Mouse (Mus musculus) brain, embryonic 18.5 days (tissue): ENCODE data around the gene Fam178b.
"Not testable (repeated sequence)": the region's sequence is repeated elsewhere in the genome, so short reads cannot be mapped to it uniquely, and the experiment has no call there.

Source experiments
- DNase-seq: peaks from one replicate; pipeline ENCODE4 v3.0.0-alpha.2; 2012; ENCODE audit warnings: low read depth, low spot score

The Fam178b gene

DNA sequence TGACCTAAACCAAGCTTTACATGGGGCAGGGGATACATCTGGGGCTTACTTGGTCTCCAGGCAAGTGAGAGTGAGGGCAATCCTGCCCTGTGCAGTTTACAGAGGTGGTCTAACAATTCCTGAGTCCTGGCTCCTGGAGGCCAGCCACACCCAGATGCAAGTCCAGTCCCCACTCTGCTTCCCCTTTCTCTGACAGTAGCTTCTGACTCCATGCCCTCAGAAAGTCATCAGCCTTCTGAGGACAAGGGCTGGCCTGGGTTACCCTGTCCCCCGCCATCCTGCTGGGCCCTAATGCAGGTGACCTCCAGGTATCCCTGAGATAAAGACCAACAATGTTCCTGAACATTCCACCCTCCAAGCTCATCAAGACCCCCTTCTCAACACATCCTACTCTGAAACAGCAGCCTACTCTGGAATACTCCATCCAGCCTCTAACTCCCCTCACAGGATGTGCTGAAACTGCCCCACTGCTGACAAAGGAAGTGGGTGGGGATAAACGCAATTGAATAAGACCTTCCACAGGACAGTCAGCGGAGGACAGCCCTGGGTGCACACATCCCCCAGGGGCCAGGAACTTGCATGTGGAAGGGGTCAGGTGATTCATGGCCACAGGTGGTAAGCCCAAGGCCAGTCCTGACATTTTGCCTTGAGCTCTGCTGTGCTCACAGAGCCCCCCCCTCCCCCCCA, 52.8 kb downstream of the Fam178b start:
- DNase-seq: no peak

DNA sequence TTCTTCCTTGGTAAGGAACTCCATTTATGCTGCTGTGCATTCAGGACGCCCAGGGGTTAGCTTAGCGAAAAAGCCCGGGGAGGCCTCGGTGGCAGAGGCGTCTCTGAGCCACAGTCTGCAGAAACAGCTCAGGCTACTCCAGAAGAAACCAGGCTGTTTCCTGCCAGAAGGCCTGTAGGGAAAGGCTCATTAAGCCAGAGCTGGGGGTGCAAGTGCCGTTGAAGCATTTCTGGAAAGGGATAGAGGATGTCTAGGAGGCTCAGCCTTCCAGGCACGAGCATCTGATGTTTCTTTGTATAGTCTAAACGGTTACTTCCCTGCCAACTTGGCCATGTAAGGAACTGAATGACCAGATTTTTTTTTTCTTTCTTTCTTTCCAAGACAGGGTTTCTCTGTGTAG, 54.4 kb downstream of the Fam178b start:
- no peak for DNase-seq

DNA sequence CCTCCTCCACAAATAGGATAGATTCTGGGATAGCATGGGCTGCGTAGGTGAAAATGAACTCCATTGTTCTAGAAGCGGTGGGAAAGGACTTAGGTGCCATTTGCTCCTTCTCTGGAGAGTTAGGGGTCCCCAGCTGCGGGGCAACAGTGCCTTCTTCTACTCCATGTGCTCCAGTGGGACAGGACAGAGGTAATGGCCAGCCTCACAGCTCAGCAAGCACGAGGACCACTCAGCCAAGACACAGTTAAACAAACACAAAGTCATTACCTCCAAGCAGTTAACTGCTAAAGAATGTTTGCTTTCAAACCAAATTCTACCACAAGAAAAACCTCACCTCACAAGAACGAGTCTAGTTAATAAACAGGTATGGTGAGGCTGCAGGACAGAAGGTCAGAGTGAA, 57.5 kb downstream of the Fam178b start:
- DNase-seq: no peak

DNA sequence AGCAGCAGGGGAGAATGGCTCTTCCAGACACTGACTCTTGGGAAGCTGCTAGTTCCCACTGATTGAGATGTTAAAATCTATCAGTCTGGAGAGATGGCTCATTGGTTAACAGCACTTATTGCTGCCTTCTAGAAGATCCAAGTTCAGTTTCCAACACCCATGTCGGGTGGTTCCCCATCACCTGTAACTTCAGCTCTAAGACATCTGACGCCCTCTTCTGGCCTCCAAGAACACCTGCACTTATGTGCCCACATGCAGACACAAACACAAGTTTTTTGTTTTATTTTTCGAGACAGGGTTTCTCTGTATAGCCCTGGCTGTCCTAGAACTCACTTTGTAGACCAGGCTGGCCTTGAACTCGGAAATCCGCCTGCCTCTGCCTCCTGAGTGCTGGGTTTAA, 67.0 kb downstream of the Fam178b start:
- not testable (repeated sequence) for DNase-seq

DNA sequence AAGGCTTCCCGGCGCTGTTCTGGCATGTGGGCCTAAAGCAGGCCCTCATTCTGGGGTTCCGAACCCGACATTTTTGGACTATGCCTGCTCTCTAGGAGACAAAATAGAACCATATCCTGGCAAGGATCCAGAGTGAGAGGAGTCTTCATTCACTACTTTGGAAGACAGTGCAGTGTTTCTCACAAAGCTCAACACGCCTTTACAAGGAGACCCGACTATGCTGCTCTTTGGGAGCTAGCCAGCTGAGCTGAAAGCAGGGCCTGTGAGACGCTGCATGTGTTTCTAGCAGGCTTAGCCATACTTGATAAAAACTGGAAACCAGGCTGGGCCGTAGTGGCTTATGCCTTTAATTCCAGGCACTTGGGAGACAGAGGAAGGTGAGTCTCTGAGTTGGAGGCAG, 67.8 kb downstream of the Fam178b start:
- no peak for DNase-seq

DNA sequence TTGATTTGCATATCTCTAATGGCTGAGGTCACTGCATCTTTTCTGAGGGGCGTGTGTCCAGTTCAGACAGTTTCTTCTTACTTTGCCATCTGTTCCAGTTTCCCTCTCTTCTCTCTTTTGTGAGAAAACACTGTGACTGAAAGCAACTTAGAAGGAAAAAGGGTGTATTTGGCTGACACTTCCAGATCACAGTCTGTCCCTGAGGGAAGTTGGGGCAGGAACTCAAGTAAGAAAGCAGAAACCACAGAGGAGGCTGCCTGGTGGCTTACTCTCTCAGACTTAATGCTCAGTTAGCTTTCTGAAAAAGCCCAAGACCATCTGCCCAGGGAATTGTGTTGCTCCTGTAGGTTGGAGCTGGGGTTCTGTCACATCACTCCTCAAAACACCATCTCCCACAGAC, 68.4 kb downstream of the Fam178b start:
- DNase-seq: no peak

DNA sequence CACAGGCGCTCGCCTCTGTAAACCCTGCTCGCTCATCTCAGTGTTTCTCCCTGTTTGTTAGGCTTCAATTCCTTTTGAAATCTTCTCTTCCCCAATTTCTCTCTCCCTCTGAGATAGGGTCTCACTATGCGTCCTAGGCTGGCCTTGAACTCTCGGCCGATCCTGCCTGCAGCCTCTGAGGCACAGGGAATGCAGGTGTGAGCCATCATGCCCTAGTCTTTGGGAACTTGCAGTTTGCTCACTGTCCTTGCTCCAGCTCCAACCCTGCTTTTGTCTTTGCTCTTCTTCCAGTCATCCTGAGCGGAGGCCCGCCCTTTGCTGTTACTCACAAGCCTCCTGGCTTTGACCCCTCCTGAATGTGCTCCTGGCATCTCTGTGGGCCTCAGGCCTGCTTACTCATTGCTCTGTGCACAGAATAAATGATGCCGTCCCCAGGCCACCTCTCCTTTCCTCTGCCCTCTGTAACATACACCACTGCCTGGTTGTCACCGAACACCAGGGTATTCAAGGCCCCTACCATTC, 69.5 kb downstream of the Fam178b start:
- DNase-seq: no peak

DNA sequence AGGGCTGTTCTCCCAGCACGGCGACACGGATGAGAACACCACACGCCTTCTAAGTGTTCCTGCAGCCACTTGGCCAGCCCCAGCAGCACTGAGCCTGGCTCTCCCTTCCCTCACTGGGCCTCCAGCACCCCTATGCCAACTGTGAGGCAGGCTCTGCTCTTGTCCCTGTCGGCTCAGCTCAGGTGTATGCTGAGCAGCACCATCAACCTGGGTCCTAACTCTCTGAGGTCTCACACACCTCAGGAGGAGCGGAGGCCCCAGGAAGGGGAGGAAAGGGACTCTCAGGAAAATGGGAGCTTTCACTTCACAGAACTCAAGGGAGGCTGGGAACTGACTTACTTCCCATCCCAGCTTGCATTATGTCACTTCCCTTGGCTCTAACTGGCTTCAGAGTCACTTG, 70.6 kb downstream of the Fam178b start:
- DNase-seq: no peak

DNA sequence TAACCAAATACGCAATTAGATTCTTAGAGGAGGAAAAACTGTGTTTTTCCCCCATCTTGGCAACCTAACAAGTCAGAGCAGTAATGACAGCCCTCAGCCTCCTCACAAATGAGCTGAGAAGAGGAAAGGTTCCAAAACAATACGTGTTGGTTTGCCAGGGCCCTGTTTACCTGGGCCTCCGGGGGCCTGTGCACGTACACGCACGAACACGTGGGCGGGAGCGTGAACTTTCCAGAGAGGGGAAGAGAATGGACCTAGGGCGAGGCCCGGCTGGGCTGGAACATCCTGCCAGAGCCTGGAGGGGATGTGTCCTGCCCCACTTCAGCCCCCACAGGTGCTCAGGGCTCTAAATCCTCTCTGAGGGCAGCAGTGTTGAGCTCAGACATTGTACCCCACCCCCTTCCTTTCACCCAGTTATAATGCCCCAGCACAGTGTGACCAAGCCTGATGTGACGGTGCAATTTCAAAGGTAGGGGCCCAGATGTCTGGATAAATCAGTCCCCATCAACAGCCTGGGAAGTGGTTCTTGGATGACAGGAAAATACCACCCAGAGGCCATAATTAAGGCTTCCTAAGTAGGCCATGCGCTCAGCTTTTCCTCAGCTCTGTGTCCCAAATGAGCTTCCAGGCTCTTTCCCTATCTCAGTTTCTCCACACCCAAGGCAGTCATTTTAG, 71.4 kb downstream of the Fam178b start:
- DNase-seq: no peak

DNA sequence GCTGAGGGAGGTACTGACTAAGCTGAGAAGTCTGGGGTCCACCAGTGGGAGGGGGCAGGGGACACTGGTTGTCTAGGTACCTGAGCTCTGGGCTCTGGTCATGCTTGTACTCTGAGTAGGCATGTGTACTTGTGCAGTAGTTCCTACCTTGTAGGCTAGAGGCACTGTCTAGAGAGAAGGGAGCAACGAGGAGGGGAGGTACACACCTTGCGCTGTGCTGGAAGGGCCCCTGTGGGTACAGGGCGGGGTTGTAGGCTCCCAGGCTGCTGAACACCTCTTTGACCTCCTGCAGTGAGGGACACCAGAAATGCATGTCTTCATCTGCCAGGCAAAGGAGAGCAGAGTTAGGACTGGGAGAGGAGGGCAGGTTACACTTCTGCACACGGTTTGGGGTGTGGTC, 74.8 kb downstream of the Fam178b start:
- no peak for DNase-seq

DNA sequence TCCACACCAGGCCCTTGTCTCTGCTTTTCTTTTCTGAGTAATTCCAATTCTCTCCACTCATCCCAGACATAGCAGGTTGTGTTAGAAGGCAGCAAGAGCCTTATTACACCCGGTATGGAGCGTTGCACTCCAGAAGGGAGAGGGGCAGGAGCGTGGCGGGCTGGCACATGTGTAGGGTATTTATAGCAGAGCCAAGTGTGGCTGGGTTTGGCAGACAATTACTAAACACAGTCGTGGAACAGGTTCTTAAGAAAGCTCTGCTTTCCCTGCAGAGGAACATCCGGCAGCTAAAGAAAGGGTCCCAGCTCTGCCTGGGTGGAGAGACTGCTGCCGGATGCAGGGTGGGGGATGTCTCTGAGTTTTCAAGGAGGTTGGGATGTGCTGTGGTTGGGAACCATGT, 76.0 kb downstream of the Fam178b start:
- DNase-seq: no peak

DNA sequence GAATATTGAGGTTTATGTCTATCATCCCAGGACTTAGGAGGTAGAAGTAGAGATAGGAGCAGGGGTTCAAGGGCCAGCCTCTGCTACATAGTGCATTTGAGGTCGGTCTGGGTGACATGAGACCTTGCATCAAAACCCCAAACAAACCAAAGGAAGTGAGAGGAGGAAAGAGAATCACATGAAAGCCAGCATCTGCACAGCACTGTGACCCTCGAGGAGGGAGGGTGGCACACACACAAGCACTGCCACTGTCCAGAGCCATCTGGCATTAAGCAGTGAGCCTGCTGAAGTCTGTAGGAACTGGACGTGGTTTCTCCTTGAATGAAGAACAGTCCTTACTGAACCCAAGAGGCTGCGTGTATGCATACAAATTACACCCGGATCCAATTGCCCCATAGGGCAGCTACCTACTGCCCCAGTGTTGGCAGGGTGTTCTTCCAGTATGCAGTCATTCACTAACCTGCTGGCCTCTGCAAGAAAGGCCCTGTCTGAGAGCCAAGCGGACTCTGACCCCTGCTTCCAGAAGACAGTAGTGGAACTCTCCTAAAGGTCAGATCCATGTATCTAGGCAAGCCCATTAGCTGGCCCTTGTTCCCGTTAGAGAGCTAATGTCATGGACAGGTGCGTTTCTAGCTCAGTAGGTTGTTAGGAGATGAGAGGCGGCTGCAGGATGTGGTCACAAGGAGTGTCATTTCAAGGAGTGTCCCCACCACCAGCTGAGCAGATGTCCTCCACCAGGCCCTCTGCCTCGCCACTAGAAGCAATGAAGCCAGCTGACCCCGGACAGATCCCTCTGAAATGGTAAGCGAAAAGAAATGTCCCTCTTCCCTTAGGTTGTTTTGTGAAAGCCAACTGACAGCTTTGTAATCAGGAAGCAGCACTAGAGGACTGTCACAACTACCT, 78.5 kb downstream of the Fam178b start:
- DNase-seq: no peak

DNA sequence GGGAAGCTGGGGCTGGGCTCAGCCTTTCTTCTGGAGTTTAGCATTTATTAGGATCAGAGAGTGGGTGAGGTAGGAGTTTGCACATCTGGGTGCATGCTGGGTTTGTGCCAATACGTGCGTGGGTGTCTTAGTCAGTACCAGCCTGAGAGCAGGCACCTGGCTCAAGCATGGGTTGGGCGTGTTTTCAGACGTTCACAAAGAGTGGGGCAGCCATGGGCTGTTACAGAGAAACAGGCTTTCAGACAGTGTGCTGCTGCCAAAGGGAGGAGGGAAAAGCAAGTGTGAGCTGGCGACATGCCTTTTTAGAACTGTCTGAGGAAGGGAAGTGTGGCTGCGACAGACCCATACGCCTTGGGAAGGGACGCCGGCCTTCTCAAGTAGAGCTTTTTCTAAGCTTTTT, 79.6 kb downstream of the Fam178b start:
- DNase-seq: no peak

DNA sequence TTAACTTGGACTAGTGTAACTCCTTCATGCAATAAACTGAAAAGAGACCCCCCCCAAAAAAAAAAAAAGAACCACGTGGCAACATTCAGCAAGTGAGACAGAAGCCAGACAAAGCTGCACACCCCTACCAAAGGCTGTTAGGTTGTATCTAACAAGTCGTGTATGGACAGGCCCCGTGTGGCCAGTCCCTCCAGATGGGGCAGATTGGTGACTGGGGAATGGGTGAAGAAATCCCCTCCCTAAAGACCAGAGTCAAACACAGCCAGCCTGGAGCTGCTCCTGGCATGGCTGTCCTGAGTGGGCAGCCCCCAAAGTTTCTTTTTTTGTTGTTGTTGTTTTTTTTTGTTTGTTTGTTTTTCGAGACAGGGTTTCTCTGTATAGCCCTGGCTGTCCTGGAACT, 80.7 kb downstream of the Fam178b start:
- no peak for DNase-seq

DNA sequence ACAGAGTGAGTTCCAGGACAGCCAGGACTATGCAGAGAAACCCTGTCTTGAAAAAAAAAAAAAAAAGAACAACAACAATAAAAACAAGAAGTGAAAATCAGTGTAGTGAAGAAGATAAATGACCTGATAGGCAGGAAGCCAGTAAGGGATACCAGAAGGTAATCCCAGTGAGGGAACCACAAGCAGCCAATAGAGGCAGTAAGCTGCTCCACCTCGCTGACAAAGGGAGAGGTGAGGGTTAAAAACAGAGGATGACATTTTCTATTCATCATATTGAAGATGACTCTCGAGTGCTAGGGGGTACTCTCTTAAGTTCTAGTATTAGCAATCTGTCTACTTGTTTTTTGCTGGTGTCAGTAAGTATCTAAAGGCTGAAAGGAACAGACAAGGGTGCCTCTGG, 84.6 kb downstream of the Fam178b start:
- DNase-seq: no peak

DNA sequence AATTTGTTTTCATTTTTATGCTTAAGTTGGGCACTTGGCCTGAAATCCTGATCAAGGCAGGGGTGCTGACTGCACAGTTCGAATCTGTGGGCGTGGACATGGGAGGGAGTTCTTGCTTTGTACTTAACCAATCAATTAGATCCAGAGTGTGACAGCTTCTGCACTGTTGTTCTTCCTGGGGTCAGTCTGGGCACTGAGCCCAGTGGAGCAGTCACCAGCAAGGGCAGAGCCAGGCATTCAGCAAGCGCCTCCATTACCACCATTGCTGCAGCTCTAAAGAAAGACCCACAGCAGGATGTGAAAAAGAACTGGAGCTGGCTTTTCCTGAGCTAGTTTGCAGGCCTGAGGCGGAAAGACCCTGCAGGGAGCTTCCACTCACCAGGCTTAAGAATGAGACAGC, 86.9 kb downstream of the Fam178b start:
- DNase-seq: no peak

DNA sequence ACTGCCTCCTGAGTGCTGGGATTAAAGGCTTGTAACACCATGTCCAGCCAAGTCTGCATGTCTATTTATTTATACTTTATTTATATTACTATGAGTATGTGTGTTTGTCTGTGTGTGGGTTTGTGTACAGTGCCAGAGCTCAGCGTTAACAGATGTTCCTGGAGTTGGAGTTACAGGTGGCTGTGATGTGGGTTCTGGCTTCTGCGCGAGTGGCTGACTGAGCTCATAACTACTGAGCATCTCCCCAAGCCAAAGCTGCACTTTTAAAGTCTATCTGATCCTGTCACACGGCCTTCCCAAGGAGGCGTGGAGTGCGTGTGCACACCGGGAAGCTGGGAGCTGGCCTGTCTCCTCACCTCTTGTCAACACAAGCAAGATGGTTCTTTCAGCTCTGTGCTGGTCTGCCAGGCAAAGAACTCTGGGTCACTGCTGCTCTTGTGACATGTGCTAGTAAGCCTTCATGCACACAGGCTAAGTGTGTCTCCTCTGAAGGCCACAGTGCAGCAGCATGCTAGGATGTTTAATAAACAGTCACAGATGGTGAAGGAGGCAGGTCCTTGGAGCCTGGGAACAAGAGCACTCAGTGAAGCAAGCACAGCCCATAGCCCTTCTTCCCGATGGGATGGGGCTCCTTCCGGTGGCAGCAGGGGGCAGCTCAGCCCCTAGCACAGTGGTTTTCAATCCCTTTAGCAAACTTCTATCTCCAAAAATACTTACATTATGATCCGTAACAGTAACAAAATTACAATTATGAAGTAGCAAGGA, 87.6 kb downstream of the Fam178b start:
- no peak for DNase-seq

DNA sequence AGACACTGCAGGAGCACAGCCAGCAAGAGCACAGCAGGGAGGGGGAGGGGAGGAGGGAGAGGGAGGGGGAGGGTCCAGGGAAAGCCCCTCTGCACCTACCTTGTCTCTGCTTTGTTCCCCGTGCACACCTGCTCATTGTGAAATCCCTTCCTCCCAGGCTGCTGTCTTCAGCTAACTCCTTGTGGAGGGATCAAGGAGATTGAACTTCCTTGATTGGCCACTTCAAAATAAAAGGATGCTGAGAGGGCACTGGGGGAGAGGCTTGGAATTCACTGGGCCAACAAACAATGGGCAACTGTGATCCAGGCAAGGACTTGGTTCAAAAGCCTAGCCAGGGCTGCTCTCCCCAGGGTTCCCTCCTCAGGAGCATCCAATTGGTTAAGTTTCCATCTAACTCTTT, 89.9 kb downstream of the Fam178b start:
- DNase-seq: no peak

DNA sequence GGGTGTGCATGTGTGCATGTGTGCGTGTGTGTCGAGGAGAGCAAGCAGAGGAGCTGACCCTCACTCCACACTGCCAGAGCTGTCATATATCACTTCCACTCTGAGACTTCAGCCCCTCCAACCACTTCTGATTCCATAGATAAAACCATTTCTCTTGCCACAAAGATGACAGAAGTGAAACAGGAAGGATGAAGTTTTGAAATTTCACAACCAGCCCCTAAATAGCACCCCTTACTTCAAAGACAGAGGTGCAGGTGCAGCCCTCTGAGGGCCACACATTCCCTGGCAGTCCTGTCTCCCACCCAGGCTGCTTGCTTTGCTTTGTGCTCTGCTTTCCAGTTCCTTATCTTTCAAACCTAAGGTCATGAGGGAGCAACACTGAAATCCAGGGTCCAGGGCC, 91.6 kb downstream of the Fam178b start:
- DNase-seq: no peak

DNA sequence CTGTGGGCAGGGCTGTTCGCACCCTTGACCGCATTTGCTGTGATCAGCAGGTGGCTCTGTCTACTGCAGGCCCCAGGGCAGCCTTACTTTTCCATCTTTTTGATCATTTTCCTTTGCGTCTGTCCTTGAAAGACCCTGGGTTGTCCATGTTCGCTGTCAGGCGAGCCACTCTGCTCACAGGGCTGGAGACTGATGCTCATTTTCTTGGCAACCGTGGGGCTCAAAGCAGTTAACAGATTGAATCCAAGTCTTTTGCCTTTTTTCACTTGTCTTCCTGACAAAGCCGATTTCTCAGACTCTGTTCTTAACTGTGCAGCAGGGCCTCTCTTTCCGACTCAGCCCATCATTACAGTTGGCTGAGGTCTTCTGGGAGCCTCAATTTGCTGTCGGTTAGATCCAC, 92.3 kb downstream of the Fam178b start:
- no peak for DNase-seq

DNA sequence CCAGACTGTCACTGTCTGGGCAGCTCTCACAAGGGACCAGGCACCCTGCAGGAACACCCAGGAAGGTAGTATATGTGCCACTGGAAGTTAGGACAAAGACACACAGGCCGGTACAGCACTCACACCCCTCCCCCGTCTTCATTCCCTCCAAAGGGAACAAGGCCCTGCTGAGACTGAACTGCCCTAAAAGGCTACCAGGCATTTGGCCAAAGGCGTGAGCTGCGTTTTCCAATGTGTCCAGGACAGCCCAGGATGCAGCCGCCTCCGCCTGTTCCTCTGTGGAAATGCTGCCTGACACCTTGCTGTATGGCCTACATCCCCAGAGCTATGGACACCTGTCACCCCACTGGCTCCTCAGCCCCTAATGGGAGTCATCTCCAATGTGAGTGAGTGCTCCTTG, 93.5 kb downstream of the Fam178b start:
- DNase-seq: no peak
